In genomic region chr8:96880956-96881355, GRCm38 (mm10) we compare ENCODE assay signal across 24 mouse cellular contexts.
DNase-seq lines count a peak whose midpoint lies in the region; ATAC-seq and TF ChIP-seq lines count a peak whose summit lies in the region.
"Had no signal": no experiment of that assay in that cellular context is flagged by ENCODE, and none has a peak within 500 bp of the region (broad histone marks: within the 10 kb centered on the region; RNA-seq: fewer than 3 reads in every experiment).

No protein-coding gene starts in this region.

- no peaks in the 10 kb centered on the region for H3K9me3 ChIP-seq in forebrain, embryonic 14.5 days (replicated peaks; ENCODE audit: control insufficient read depth, low read length)
- no peaks in the 10 kb centered on the region for H3K9me3 ChIP-seq in forebrain, embryonic 10.5 days
- H3K9me3 ChIP-seq in hindbrain, postnatal 0 days (ENCODE audit: low read length) = no peaks in the 10 kb centered on the region
- H3K9me3 ChIP-seq in hindbrain, embryonic 10.5 days = no peaks in the 10 kb centered on the region
- H3K9me3 ChIP-seq in midbrain, postnatal 0 days (ENCODE audit: low read length) = no peaks in the 10 kb centered on the region
- H3K9me3 ChIP-seq in midbrain, embryonic 13.5 days = no peaks in the 10 kb centered on the region
- H3K9me3 ChIP-seq: embryonic facial prominence, embryonic 15.5 days; hindbrain, embryonic 15.5 days; intestine, embryonic 15.5 days had no signal

- no peak for ATAC-seq in forebrain, embryonic 14.5 days
- ATAC-seq in hindbrain, postnatal 0 days = no peak
- no peak for ATAC-seq in midbrain, postnatal 0 days (ENCODE audit: low FRiP score)
- no peak for ATAC-seq in midbrain, embryonic 13.5 days
- ATAC-seq: CD4-positive, CD25-positive, alpha-beta regulatory T cell, adult 4 months; forebrain, embryonic 16.5 days; intestine, embryonic 15.5 days had no signal

- H3K27me3 ChIP-seq in forebrain, embryonic 14.5 days (replicated peaks; ENCODE audit: control insufficient read depth, insufficient read depth, low read length) = no peaks in the 10 kb centered on the region
- no peaks in the 10 kb centered on the region for H3K27me3 ChIP-seq in forebrain, embryonic 10.5 days (ENCODE audit: poor library complexity, severe bottlenecking)
- no peaks in the 10 kb centered on the region for H3K27me3 ChIP-seq in hindbrain, postnatal 0 days (ENCODE audit: insufficient read depth, low read length)
- H3K27me3 ChIP-seq in hindbrain, embryonic 10.5 days (ENCODE audit: insufficient read depth, poor library complexity, severe bottlenecking) = no peaks in the 10 kb centered on the region
- no peaks in the 10 kb centered on the region for H3K27me3 ChIP-seq in midbrain, postnatal 0 days (ENCODE audit: insufficient read depth, low read length)
- H3K27me3 ChIP-seq in midbrain, embryonic 13.5 days = no peaks in the 10 kb centered on the region
- H3K27me3 ChIP-seq: embryonic facial prominence, embryonic 15.5 days; hindbrain, embryonic 15.5 days; intestine, embryonic 15.5 days had no signal

- TF ChIP-seq CTCF in hindbrain, postnatal 0 days (IDR thresholded peaks at IDR 0.05; ENCODE audit: low read depth) = no peak
- TF ChIP-seq CTCF in midbrain, postnatal 0 days (IDR thresholded peaks at IDR 0.05) = no peak

- peak; percentile 74 for DNase-seq in forebrain, embryonic 14.5 days (ENCODE audit: low spot score)
- DNase-seq in forebrain, embryonic 10.5 days (ENCODE audit: extremely low spot score, low spot score) = no peak
- DNase-seq in hindbrain, postnatal 0 days (ENCODE audit: low spot score) = peak; percentile 14
- no peak for DNase-seq in hindbrain, embryonic 10.5 days (ENCODE audit: low spot score)
- DNase-seq in midbrain, postnatal 0 days (ENCODE audit: low spot score) = peak; percentile 16
- peak; percentile 30 for DNase-seq in brain, embryonic 18.5 days (ENCODE audit: low read depth, low spot score)
- no peak for DNase-seq in urinary bladder, postnatal 36 days (ENCODE audit: low spot score in 2 of 2)
- DNase-seq: adrenal gland, adult 2 months; adrenal gland, postnatal 14 days; cerebellum, adult 11-12 months; cerebellum, adult 8-10 months; cerebellum, postnatal 36 days; embryo, embryonic 11 days; gastrocnemius, adult 2 months; gastrocnemius, postnatal 14 days; heart, adult 11 months; kidney, adult 11 months had no signal

- H3K4me2 ChIP-seq in forebrain, embryonic 14.5 days (ENCODE audit: low read length) = no peak overlapping the region
- H3K4me2 ChIP-seq in hindbrain, postnatal 0 days (ENCODE audit: low read depth, low read length) = no peak overlapping the region
- H3K4me2 ChIP-seq in midbrain, postnatal 0 days (ENCODE audit: low read depth, low read length, poor library complexity, severe bottlenecking) = no peak overlapping the region
- no peak overlapping the region for H3K4me2 ChIP-seq in midbrain, embryonic 13.5 days (replicated peaks)
- H3K4me2 ChIP-seq: embryonic facial prominence, embryonic 15.5 days; heart, embryonic 11.5 days; hindbrain, embryonic 15.5 days; intestine, embryonic 15.5 days had no signal

- H3K4me3 ChIP-seq in forebrain, embryonic 14.5 days (ENCODE audit: low read depth, low read length) = no peak overlapping the region
- no peak overlapping the region for H3K4me3 ChIP-seq in forebrain, embryonic 10.5 days
- no peak overlapping the region for H3K4me3 ChIP-seq in hindbrain, postnatal 0 days (ENCODE audit: low read length)
- no peak overlapping the region for H3K4me3 ChIP-seq in hindbrain, embryonic 10.5 days
- no peak overlapping the region for H3K4me3 ChIP-seq in midbrain, postnatal 0 days (ENCODE audit: low read depth, low read length)
- H3K4me3 ChIP-seq in midbrain, embryonic 13.5 days (replicated peaks) = no peak overlapping the region
- H3K4me3 ChIP-seq: embryonic facial prominence, embryonic 15.5 days; gastrocnemius, adult 2 months; hindbrain, embryonic 15.5 days; intestine, embryonic 15.5 days had no signal

- no peak overlapping the region for H3K27ac ChIP-seq in forebrain, embryonic 14.5 days (ENCODE audit: low read depth, low read length)
- H3K27ac ChIP-seq in forebrain, embryonic 10.5 days = no peak overlapping the region
- no peak overlapping the region for H3K27ac ChIP-seq in hindbrain, postnatal 0 days
- H3K27ac ChIP-seq in hindbrain, embryonic 10.5 days = no peak overlapping the region
- H3K27ac ChIP-seq in midbrain, postnatal 0 days (ENCODE audit: low read depth, low read length) = no peak overlapping the region
- no peak overlapping the region for H3K27ac ChIP-seq in midbrain, embryonic 13.5 days
- H3K27ac ChIP-seq: embryonic facial prominence, embryonic 15.5 days; gastrocnemius, adult 2 months; hindbrain, embryonic 15.5 days; intestine, embryonic 15.5 days had no signal

- no peak overlapping the region for H3K9ac ChIP-seq in forebrain, embryonic 14.5 days (ENCODE audit: low read length)
- no peak overlapping the region for H3K9ac ChIP-seq in hindbrain, postnatal 0 days (replicated peaks; ENCODE audit: low read length)
- H3K9ac ChIP-seq in midbrain, postnatal 0 days (replicated peaks; ENCODE audit: low read length, poor library complexity, severe bottlenecking) = no peak overlapping the region
- H3K9ac ChIP-seq in midbrain, embryonic 13.5 days (replicated peaks) = no peak overlapping the region
- H3K9ac ChIP-seq: embryonic facial prominence, embryonic 15.5 days; hindbrain, embryonic 15.5 days; intestine, embryonic 15.5 days had no signal

- H3K36me3 ChIP-seq in forebrain, embryonic 14.5 days (ENCODE audit: control insufficient read depth, insufficient read depth, low read length) = no peaks in the 10 kb centered on the region
- H3K36me3 ChIP-seq in forebrain, embryonic 10.5 days (replicated peaks) = no peaks in the 10 kb centered on the region
- H3K36me3 ChIP-seq in hindbrain, postnatal 0 days (ENCODE audit: insufficient read depth, low read length) = no peaks in the 10 kb centered on the region
- H3K36me3 ChIP-seq in hindbrain, embryonic 10.5 days = no peaks in the 10 kb centered on the region
- H3K36me3 ChIP-seq in midbrain, postnatal 0 days (ENCODE audit: insufficient read depth, low read length) = no peaks in the 10 kb centered on the region
- H3K36me3 ChIP-seq in midbrain, embryonic 13.5 days = no peaks in the 10 kb centered on the region
- H3K36me3 ChIP-seq: embryonic facial prominence, embryonic 15.5 days; hindbrain, embryonic 15.5 days; intestine, embryonic 15.5 days had no signal

- H3K4me1 ChIP-seq in forebrain, embryonic 14.5 days (ENCODE audit: control insufficient read depth, insufficient read depth, low read length) = no peaks in the 10 kb centered on the region
- H3K4me1 ChIP-seq in forebrain, embryonic 10.5 days = no peaks in the 10 kb centered on the region
- H3K4me1 ChIP-seq in hindbrain, postnatal 0 days (ENCODE audit: insufficient read depth, low read length) = no peaks in the 10 kb centered on the region
- no peaks in the 10 kb centered on the region for H3K4me1 ChIP-seq in hindbrain, embryonic 10.5 days (replicated peaks)
- H3K4me1 ChIP-seq in midbrain, postnatal 0 days (ENCODE audit: insufficient read depth, low read length) = no peaks in the 10 kb centered on the region
- no peaks in the 10 kb centered on the region for H3K4me1 ChIP-seq in midbrain, embryonic 13.5 days (replicated peaks)
- H3K4me1 ChIP-seq: embryonic facial prominence, embryonic 15.5 days; hindbrain, embryonic 15.5 days; intestine, embryonic 15.5 days had no signal

- 29% methylated on average over 2 of the region's 2 CpGs for WGBS in forebrain, embryonic 14.5 days
- WGBS in forebrain, embryonic 10.5 days = 83% methylated on average over 2 of the region's 2 CpGs
- 45% methylated on average over 2 of the region's 2 CpGs for WGBS in hindbrain, postnatal 0 days
- WGBS in hindbrain, embryonic 10.5 days = 88% methylated on average over 2 of the region's 2 CpGs
- 44% methylated on average over 2 of the region's 2 CpGs for WGBS in midbrain, postnatal 0 days
- WGBS in midbrain, embryonic 13.5 days = 68% methylated on average over 2 of the region's 2 CpGs

Comparison
In these comparisons a context has a peak if more than half of its experiments do, and no peak if none do; other contexts are left out.
1. DNase-seq: peak in forebrain, embryonic 14.5 days (single experiment), hindbrain, postnatal 0 days (single experiment), midbrain, postnatal 0 days (single experiment) and brain, embryonic 18.5 days (single experiment); none in forebrain, embryonic 10.5 days (single experiment), hindbrain, embryonic 10.5 days (single experiment) and urinary bladder, postnatal 36 days (0 of 2).